Mouse (Mus musculus) ovary, postnatal 14 days (tissue): ENCODE data around the gene Arhgef40.

ENCODE experiments used
- DNase-seq: peaks from one replicate; pipeline ENCODE4 v3.0.0; 2022; ENCODE audit warnings: low spot score

Gene Arhgef40

GRCm38 (mm10) chr14:51984247-51985231, at the start of gene Arhgef40:
Gene Arhgef40 (plus strand): TSS chr14:51984719.
- peak; percentile 76 for DNase-seq

DNA sequence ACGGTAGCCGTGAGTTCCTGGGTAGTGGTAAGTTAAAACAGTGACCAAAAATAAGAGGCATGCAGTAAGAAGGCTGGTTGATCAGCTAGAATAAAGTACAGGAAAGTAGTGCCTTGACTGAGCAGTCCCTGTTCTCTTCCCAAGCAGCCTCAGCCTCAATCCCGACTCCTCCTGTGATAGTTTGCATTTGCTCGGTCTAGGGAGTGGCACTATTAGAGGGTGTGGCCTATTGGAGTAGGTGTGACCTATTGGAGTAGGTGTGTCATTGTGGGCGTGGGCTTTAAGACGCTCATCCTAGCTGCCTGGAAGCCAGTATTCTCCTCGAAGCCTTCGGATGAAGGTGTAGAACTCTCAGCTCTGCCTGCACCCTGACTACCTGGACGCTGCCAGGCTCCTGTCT, 45.5 kb upstream of the Arhgef40 start:
- no peak for DNase-seq

DNA sequence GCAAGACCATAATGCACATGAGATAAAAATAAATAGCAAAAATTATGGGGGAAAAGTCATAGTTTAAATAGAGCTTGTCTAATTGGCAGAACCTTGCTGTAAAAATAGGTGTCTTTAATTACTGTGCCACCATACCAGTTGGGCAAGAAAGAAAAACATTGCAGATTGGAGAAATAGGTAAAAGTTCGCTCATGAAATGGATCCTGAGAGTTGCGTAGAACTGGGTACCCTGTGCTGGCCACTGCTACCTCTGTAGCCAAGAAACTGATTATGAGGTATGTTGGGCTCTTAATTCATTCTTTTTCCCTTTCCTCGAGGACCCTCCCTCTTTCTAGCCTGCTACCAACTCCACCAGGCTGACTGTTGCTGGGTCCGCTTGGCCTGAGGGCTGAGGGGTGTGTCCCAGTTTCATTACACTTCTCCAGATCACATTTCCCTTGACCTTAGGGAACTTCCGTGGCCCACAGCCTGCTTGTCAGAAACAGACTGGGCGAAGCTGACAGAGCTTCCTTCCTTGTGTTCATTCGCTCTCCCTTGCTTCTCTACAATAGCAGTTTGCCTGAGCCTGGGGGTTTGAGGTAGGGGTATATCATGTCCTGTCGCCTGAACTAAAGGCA, 43.5 kb upstream of the Arhgef40 start:
- DNase-seq: no peak

GRCm38 (mm10) chr14:51941577-51941976, 42.9 kb upstream of the Arhgef40 start:
- DNase-seq: no peak

GRCm38 (mm10) chr14:51942236-51942635, 42.3 kb upstream of the Arhgef40 start:
- no peak for DNase-seq

- no peak for DNase-seq
These were observed 41.2 kb upstream of the Arhgef40 start for GRCm38 (mm10) chr14:51943336-51943735.

DNA sequence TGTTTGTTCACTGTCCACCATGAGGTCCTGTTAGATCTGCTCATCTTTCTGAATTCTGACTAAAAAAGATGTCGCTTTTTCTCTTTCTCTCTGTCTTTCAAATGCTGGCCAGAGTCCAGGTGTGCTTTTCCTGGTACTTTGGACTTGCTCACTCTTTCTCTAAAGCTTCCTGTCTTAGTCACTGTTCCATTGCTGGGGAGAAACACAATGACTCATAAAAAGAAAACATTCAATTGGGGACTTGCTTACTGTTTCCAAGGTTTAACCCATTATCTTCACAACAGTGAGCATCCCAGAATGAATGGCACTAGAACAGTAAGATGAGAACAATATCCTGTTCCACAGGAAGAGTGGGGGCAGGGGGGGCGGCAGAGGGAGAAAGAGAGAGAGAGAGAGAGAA, 24.2 kb upstream of the Arhgef40 start:
- DNase-seq: no peak

DNA sequence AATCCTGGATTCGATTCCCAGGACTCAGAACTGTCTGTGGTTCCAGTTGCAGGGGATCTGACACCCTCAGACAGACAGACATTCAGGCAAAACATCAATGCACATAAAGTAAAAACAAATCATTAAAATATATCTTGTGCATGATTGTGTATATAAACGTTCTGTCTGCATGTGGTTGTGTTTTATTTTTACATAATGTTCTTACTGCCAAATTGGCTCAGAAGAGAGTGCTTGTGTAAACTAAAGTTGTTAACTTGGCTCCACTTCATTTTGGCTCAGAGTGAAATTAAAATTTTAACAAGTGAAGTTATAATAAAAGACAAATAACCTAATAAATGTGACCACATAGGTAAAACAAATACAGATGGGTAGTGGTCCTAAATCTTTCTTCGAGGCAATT, 17.1 kb upstream of the Arhgef40 start:
- no peak for DNase-seq

DNA sequence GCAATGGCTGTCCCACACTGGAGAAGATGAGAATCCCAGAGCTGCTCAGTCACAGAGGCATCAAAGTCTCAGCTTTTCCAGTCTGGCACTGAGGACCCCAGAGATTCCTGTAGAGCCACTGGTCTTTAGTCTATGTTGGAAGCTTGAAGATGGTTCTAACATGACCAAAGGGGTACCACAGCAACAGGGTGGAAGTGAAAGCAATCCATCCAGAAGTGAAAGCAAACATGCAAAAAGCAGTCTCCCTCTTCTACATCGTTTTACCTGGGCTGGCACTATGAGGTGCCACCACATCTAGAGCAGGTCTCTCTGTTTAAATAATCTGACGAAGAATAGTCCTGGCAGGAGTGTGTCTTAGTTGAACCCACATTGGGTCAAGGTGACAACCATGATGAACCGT, 5.3 kb upstream of the Arhgef40 start:
- DNase-seq: no peak

GRCm38 (mm10) chr14:51983251-51983650, 1.3 kb upstream of the Arhgef40 start:
- DNase-seq: no peak

DNA sequence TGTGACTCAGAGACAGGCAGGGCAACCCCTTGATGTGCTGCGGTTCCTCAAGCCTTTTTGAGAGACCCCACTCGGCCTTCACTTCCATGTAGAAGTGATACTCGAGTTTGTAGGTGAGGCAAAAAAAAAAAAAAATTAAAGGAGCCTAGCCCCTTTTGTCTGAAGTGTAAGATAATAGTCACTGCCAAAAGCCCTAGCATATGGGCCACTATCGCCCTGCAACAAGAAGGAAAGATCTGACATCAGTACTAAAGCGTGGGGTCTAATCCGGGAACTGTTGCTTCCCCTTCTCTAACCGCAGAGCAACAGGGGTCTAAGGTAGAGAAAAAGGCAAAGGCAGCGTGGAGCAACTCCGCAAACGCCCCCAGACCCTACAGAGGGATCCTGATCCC, 668 bp upstream of the Arhgef40 start:
- no peak for DNase-seq

DNA sequence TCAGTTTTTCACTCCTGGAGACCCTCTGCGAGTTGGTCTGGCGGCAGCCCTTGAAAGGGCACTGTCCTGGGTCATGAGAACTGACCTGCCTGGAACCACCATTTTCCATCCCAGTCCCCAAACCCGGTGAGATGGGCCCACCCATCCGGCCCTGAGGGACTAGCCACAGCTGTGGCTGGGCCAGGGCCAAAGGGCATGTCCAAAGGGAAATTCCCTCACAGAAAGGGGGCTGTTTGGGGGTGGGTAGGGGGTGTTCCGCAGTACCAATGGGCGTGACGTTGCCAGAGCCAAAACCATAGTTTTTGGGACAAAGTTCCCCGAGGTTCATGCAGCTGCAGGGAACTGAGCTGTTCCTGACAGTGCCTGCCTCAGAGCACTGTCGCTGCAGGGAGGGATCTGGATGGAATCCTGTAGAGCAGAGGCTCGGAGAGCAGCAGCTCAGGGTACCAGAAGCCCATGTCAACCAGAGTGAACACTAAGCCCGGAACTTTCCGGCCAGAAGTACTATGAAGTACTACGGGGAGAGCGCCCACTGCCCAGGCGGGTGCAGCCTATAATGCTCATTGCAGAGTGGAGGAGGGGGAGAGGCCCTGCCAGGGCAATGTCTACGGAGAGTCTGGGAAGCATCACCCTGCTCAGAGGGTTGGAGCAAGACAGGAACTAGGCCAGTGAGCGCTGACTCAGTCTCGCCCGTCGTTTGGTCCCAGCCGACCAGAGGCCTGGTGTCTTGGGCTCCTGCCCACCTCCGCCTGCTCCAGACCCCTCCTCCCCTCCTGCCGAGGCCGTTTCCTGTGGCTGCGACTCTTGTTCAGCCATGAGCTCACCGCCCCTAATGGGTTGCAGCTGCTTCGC, 1.0 kb downstream of the Arhgef40 start:
- DNase-seq: peak; percentile 73

DNA sequence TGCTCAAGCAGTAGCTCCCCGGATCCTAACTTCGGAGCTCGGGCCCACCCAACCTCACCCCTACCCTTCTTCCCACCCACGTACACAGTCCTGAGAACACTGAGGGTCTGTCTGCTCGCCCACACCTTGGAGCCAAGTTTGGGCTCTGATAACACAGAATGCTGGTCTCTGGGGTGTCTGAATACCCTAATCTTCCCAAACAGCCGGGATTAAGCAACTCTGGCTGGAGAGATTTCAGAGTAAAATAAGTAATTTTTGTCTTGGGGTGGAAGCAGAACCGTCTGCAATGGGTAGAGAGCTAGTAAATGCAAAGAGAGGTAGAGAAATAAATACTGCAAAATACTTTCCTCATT, 1.6 kb downstream of the Arhgef40 start:
- no peak for DNase-seq

DNA sequence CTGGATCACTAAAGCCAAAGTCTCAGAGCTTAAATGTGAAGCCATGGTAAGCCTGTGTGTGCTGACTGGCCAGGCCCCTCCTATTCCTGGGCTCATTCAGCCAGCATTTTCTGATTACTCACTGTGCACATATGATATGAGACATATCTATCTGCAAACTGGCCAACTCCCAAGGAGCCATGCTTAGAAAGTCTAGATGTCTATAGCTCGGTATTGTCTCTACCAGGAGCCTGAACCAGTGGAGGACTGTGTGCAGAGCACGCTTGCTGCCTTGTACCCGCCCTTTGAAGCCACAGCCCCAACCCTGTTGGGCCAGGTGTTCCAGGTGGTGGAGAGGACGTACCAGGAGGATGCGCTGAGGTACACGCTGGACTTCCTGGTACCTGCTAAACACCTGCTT, 2.7 kb downstream of the Arhgef40 start:
- no peak for DNase-seq

- no peak for DNase-seq
These were observed 4.2 kb downstream of the Arhgef40 start for GRCm38 (mm10) chr14:51988731-51989130.

GRCm38 (mm10) chr14:51989461-51989970, 5.0 kb downstream of the Arhgef40 start:
- DNase-seq: no peak

DNA sequence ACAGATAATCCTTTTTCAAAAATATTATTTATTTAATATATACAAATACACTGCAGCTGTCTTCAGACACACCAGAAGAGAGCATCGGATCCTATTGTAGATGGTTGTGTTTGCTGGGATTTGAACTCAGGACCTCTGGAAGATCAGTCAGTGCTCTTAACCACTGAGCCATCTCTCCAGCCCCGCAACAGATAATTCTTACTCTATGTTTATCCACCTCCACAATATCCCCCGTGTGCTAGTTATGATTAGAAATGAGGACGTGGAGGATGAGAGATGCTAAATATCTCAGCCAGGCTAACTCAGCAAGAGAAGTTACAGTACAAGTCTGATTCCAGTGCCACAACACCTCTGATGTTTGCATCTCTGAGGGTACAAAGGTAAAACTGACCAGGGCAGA, 9.9 kb downstream of the Arhgef40 start:
- no peak for DNase-seq

DNA sequence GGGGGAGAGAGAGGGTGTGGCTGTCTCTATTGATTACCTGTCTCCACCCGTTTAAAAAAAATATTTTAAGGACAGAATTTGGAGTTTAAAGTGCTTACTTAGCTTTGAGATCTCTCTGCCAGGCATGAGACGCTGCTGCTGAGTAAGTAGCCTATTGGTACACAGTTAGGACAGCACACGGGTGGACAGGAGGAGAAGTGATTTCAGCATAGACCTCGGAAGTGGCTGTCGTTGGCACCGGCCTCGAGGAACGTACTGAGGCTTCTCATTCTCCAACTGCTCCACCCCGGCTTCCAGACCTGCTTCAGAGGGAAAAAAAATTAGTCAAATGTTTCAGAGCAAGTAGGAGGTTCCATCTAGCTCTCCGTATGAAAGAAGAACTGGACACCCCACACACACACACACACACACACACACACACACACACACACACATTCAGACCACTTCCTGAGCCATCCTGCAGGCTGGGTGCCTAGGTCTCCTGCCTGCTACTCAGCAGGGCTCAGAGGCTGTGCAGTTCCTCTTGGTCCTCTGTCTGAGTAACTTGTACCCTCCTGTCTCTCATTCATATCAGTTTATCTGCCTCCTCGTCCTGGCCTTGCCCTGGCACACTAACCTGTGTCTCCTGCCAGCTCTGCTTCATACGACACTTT, 10.8 kb downstream of the Arhgef40 start:
- DNase-seq: no peak

DNA sequence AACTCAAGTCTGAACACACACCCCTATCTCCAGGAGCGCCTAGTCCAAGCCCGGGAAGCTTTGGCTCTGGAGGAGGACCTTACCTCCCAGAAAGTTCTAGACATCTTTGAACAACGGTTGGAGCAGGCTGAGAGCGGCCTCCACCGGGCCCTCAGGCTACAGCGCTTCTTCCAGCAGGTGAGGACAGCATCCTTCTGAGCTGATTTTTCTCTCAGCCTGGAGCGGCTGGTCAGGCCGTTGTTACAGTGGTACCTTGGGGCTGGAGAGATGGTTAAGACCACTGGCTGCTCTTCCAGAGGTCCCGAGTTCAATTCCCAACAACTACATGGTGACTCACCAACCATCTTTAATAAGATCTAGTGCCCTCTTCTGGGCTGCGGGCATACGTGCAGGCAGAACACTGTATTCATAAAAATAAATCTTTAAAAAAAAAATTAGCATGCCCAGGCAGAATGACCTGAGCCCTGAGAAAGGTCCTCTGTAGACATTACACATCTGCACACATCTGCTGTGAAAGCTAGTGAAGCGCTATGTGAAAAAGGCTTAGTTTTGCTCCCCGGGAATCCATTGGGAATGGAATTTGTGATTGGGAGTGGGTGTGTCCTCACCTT, 11.8 kb downstream of the Arhgef40 start:
- no peak for DNase-seq

GRCm38 (mm10) chr14:51996866-51997265, 12.3 kb downstream of the Arhgef40 start:
- no peak for DNase-seq

- no peak for DNase-seq
These were observed 13.0 kb downstream of the Arhgef40 start for GRCm38 (mm10) chr14:51997483-51997882.
